In the genomic region with DNA sequence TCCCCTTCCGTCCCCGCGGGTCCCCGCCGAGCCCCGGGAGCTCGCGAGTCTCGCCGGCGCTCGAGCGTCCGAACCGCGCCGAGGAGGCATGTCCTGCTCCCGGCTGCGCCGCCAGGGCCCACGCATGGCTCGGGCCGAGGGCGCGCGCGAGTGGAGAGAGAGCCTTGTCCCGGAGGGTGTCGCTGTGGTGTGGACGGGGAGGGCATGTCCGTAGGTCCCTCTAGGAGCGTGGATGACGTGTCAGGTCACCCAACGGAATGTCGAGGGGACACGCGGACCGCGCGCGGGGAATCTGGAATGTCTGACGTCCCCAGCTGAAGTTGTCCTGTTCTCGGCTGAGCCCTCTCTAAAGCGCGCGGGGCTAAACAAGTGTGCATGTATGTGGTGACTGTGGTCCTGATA, we compare ENCODE assay signal across 8 mouse cellular contexts. TPM values are rescaled to one million over a fixed set of nuclear protein-coding genes. Genes with fewer than 3 reads are reported as not detected.
DNase-seq lines count a peak whose midpoint lies in the region; ATAC-seq and TF ChIP-seq lines count a peak whose summit lies in the region.

No protein-coding gene starts in this region.

- intact Hi-C loops in heart, adult 2 months (cut with DNase I), result loop anchor here (2.0 to 5.0 kb wide), 2 partner anchors 20 to 57 kb away; a partner anchor contains a TSS

- peak overlapping the region; percentile 53 for H3K4me3 ChIP-seq in embryonic facial prominence, embryonic 12.5 days
- peak overlapping the region; percentile 83 for H3K4me3 ChIP-seq in heart, adult 2 months

- H3K9me3 ChIP-seq in embryonic facial prominence, embryonic 12.5 days, result no peaks in the 10 kb centered on the region

- under 1% methylated on average over 45 of the region's 46 CpGs for WGBS in embryonic facial prominence, embryonic 12.5 days
- 1% methylated on average over 46 of the region's 46 CpGs for WGBS in heart, adult 2 months

- H3K27me3 ChIP-seq in embryonic facial prominence, embryonic 12.5 days, result no peaks in the 10 kb centered on the region
- no peaks in the 10 kb centered on the region for H3K27me3 ChIP-seq in heart, adult 2 months (ENCODE audit: control insufficient read depth, insufficient read depth, low read length)

- TF ChIP-seq EP300 in heart, adult 2 months (IDR thresholded peaks at IDR 0.05; ENCODE audit: insufficient read depth, low read depth, low read length), result peak; percentile 62; the same call in 1 of the 2 replicates

- H3K9ac ChIP-seq in embryonic facial prominence, embryonic 12.5 days, result peak overlapping the region; percentile 77
- H3K9ac ChIP-seq in heart, adult 2 months (ENCODE audit: low read depth, low read length), result peak overlapping the region; percentile 93

- no peaks in the 10 kb centered on the region for H3K4me1 ChIP-seq in embryonic facial prominence, embryonic 12.5 days
- no peaks in the 10 kb centered on the region; the same call in none of the 2 replicates for H3K4me1 ChIP-seq in heart, adult 2 months (ENCODE audit: control insufficient read depth, insufficient read depth, low read length)

- 0 out of 2 replicates have a peak, but pooled peaks have one; percentile 36 for TF ChIP-seq POLR2A in heart, adult 2 months (IDR thresholded peaks at IDR 0.05; ENCODE audit: insufficient read depth, low read depth, low read length)

- DNase-seq in 3134 (ENCODE audit: extremely low read depth, insufficient read length, low spot score), result peak; percentile 90
- DNase-seq in adrenal gland, postnatal 14 days, result peak; percentile 91
- peak; percentile 87 for DNase-seq in heart, adult 2 months
- peak; percentile 76 for DNase-seq in kidney, adult 9 months
- peak; percentile 61 for DNase-seq in liver
- peak; percentile 30 to 52 for DNase-seq in monocyte, adult 2 months (ENCODE audit: low read depth in 1 of 2, low spot score in 2 of 2)
- peak; percentile 65 to 68 for DNase-seq in spleen, postnatal 36 days (ENCODE audit: low spot score in 2 of 2)

- peak; percentile 82 for ATAC-seq in embryonic facial prominence, embryonic 12.5 days (ENCODE audit: insufficient number of reproducible peaks, insufficient read depth, low FRiP score, low TSS enrichment)

- peak; percentile 64 for TF ChIP-seq CTCF in heart, adult 2 months (IDR thresholded peaks at IDR 0.05)

- 0 out of 2 replicates have a peak, but pooled peaks cover 5% of the 10 kb centered on the region for H3K36me3 ChIP-seq in embryonic facial prominence, embryonic 12.5 days
- H3K36me3 ChIP-seq in heart, adult 2 months (ENCODE audit: control insufficient read depth, insufficient read depth, low read length), result no peaks in the 10 kb centered on the region

- H3K4me2 ChIP-seq in embryonic facial prominence, embryonic 12.5 days (replicated peaks), result peak overlapping the region; percentile 61

- peak overlapping the region; percentile 90 for H3K27ac ChIP-seq in embryonic facial prominence, embryonic 12.5 days
- H3K27ac ChIP-seq in heart, adult 2 months, result peak overlapping the region; percentile 92

- no peaks in the 10 kb centered on the region for H3K79me2 ChIP-seq in heart, adult 2 months (replicated peaks; ENCODE audit: control insufficient read depth, insufficient read depth, low read length)

RNA-seq across cellular contexts. Expression of a gene that starts 1.8 kb away (rescaled TPM):
- total RNA-seq in adrenal gland, postnatal 14 days (2021), result 19.8 and 23.4 TPM in 2 replicates
- 28.4 and 31.3 TPM in 2 replicates for polyA plus RNA-seq in embryonic facial prominence, embryonic 12.5 days (2016; fragmentation: Nextera tagmentation; extraction: Ambion mirVana)
- 10 to 100 TPM; 16.9 to 19.5 TPM for total RNA-seq in heart, adult 2 months (2021)
- 12.0 and 18.3 TPM in 2 replicates for polyA plus RNA-seq in heart, adult 2 months (2012; rRNA removed)

RNA-seq across cellular contexts. Expression of a gene that starts 58.5 kb away (rescaled TPM):
- 134 and 144 TPM in 2 replicates for total RNA-seq in adrenal gland, postnatal 14 days (2021)
- 187 and 194 TPM in 2 replicates for polyA plus RNA-seq in embryonic facial prominence, embryonic 12.5 days (2016; fragmentation: Nextera tagmentation; extraction: Ambion mirVana)
- total RNA-seq in heart, adult 2 months (2021), result 100 to 1,000 TPM; 130 to 147 TPM
- polyA plus RNA-seq in heart, adult 2 months (2012; rRNA removed), result 26.9 and 64.1 TPM in 2 replicates

Comparison
In these comparisons a context has a peak if more than half of its experiments do, and no peak if none do; other contexts are left out.
1. Peak in every context shown above with its lines: DNase-seq, ATAC-seq, H3K4me3 ChIP-seq and H3K27ac ChIP-seq.
2. DNase-seq: peak in every context shown above with its lines; median percentile 91 in adrenal gland, postnatal 14 days; 90 in 3134; 87 in heart, adult 2 months; 76 in kidney, adult 9 months; 66 in spleen, postnatal 36 days; 61 in liver; 41 in monocyte, adult 2 months.